Mouse (Mus musculus): ENCODE measurements around the gene S1pr5. TPM values are rescaled to one million over a fixed set of nuclear protein-coding genes. Genes with fewer than 3 reads are reported as not detected.

The S1pr5 gene
- polyA plus RNA-seq, 1 experiment from 2014 or later = 2.8 TPM

GRCm38 (mm10) chr9:21221383-21221929, 26.8 kb downstream of the S1pr5 start:
- Histone ChIP-seq H3K4me3 (replicated peaks; ENCODE audit: low read length) (no peak overlapping the region), H3K4me1 (replicated peaks; ENCODE audit: control insufficient read depth, insufficient read depth, low read length) (peaks cover 13% of the 10 kb centered on the region), H3K9ac (replicated peaks; ENCODE audit: low read depth, low read length) (no peak overlapping the region), H3K4me2 (ENCODE audit: low read length) (no peak overlapping the region), H3K9me3 (ENCODE audit: control insufficient read depth, low read length) (0 out of 2 replicates have a peak, but pooled peaks cover 3% of the 10 kb centered on the region), H3K27me3 (replicated peaks; ENCODE audit: control insufficient read depth, insufficient read depth, low read length) (no peaks in the 10 kb centered on the region), H3K36me3 (ENCODE audit: control insufficient read depth, insufficient read depth) (no peaks in the 10 kb centered on the region), H3K27ac (ENCODE audit: low read length) (no peak overlapping the region)
- 0 out of 2 replicates have a peak, but pooled peaks have one; percentile 23 for ATAC-seq
- 18% methylated on average over 7 of the region's 7 CpGs for WGBS

GRCm38 (mm10) chr9:21220490-21221382, 27.5 kb downstream of the S1pr5 start:
- ATAC-seq = peak; percentile 86
- H3K9ac ChIP-seq (replicated peaks; ENCODE audit: low read depth, low read length) = no peak overlapping the region
- WGBS = 16% methylated on average over 21 of the region's 21 CpGs
- no peaks in the 10 kb centered on the region for H3K27me3 ChIP-seq (replicated peaks; ENCODE audit: control insufficient read depth, insufficient read depth, low read length)
- no peaks in the 10 kb centered on the region for H3K36me3 ChIP-seq (ENCODE audit: control insufficient read depth, insufficient read depth)
- H3K27ac ChIP-seq (ENCODE audit: low read length) = no peak overlapping the region
- peak overlapping the region; percentile 53 for H3K4me2 ChIP-seq (ENCODE audit: low read length)
- H3K4me3 ChIP-seq (replicated peaks; ENCODE audit: low read length) = peak overlapping the region; percentile 34
- H3K4me1 ChIP-seq (replicated peaks; ENCODE audit: control insufficient read depth, insufficient read depth, low read length) = peaks cover 17% of the 10 kb centered on the region
- 0 out of 2 replicates have a peak, but pooled peaks cover 3% of the 10 kb centered on the region for H3K9me3 ChIP-seq (ENCODE audit: control insufficient read depth, low read length)

DNA sequence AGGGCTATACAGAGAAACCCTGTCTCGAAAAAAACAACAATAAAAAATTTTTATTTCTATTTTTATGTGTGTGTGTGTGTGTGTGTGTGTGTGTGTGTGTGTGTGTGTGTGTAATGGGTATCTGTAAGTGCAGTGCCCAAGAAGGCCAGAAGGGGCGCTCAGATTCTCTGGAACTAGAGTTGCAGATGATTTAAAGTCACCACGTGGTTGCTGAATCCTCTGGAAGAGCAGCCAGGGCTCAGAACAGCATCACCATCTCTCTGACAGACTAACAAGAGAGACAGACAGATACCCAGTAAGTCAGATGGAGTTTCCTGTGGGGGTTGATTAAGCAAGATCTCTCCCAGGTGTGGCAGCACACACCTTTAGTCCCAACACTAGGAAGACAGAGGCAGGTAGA, 28.4 kb downstream of the S1pr5 start:
- no peak overlapping the region for H3K27ac ChIP-seq (ENCODE audit: low read length)
- no peak overlapping the region for H3K4me2 ChIP-seq (ENCODE audit: low read length)
- peaks cover 11% of the 10 kb centered on the region for H3K4me1 ChIP-seq (replicated peaks; ENCODE audit: control insufficient read depth, insufficient read depth, low read length)
- no peaks in the 10 kb centered on the region for H3K27me3 ChIP-seq (replicated peaks; ENCODE audit: control insufficient read depth, insufficient read depth, low read length)
- WGBS = 63% methylated on average over 3 of the region's 3 CpGs
- H3K9me3 ChIP-seq (ENCODE audit: control insufficient read depth, low read length) = 0 out of 2 replicates have a peak, but pooled peaks cover 3% of the 10 kb centered on the region
- H3K4me3 ChIP-seq (replicated peaks; ENCODE audit: low read length) = no peak overlapping the region
- no peaks in the 10 kb centered on the region for H3K36me3 ChIP-seq (ENCODE audit: control insufficient read depth, insufficient read depth)
- no peak overlapping the region for H3K9ac ChIP-seq (replicated peaks; ENCODE audit: low read depth, low read length)
- no peak for ATAC-seq

GRCm38 (mm10) chr9:21216050-21216841, 32.0 kb downstream of the S1pr5 start:
- no peaks in the 10 kb centered on the region for H3K36me3 ChIP-seq (ENCODE audit: control insufficient read depth, insufficient read depth)
- H3K4me3 ChIP-seq (replicated peaks; ENCODE audit: low read length) = no peak overlapping the region
- no peaks in the 10 kb centered on the region for H3K9me3 ChIP-seq (ENCODE audit: control insufficient read depth, low read length)
- peak overlapping the region; percentile 20 for H3K4me2 ChIP-seq (ENCODE audit: low read length)
- no peak overlapping the region for H3K9ac ChIP-seq (replicated peaks; ENCODE audit: low read depth, low read length)
- peak; percentile 49 for ATAC-seq
- no peak overlapping the region for H3K27ac ChIP-seq (ENCODE audit: low read length)
- 67% methylated on average over 23 of the region's 25 CpGs for WGBS
- no peaks in the 10 kb centered on the region for H3K27me3 ChIP-seq (replicated peaks; ENCODE audit: control insufficient read depth, insufficient read depth, low read length)
- peaks cover 11% of the 10 kb centered on the region for H3K4me1 ChIP-seq (replicated peaks; ENCODE audit: control insufficient read depth, insufficient read depth, low read length)

- H3K4me1 ChIP-seq (replicated peaks; ENCODE audit: control insufficient read depth, insufficient read depth, low read length) = peaks cover 5% of the 10 kb centered on the region
- H3K36me3 ChIP-seq (ENCODE audit: control insufficient read depth, insufficient read depth) = no peaks in the 10 kb centered on the region
- no peak overlapping the region for H3K27ac ChIP-seq (ENCODE audit: low read length)
- no peak overlapping the region for H3K9ac ChIP-seq (replicated peaks; ENCODE audit: low read depth, low read length)
- no peak overlapping the region for H3K4me3 ChIP-seq (replicated peaks; ENCODE audit: low read length)
- H3K4me2 ChIP-seq (ENCODE audit: low read length) = no peak overlapping the region
- no peaks in the 10 kb centered on the region for H3K27me3 ChIP-seq (replicated peaks; ENCODE audit: control insufficient read depth, insufficient read depth, low read length)
- ATAC-seq = no peak
- WGBS = 48% methylated on average over 7 of the region's 7 CpGs
- H3K9me3 ChIP-seq (ENCODE audit: control insufficient read depth, low read length) = no peaks in the 10 kb centered on the region
Measured at GRCm38 (mm10) chr9:21213617-21214190, 34.5 kb downstream of the S1pr5 start.

GRCm38 (mm10) chr9:21211624-21212023, 36.6 kb downstream of the S1pr5 start:
- ATAC-seq = no peak
- WGBS = 89% methylated on average over 7 of the region's 7 CpGs
- H3K9me3 ChIP-seq (ENCODE audit: control insufficient read depth, low read length) = no peaks in the 10 kb centered on the region
- H3K27me3 ChIP-seq (replicated peaks; ENCODE audit: control insufficient read depth, insufficient read depth, low read length) = no peaks in the 10 kb centered on the region
- no peak overlapping the region for H3K27ac ChIP-seq (ENCODE audit: low read length)
- no peak overlapping the region for H3K9ac ChIP-seq (replicated peaks; ENCODE audit: low read depth, low read length)
- peaks cover 5% of the 10 kb centered on the region for H3K4me1 ChIP-seq (replicated peaks; ENCODE audit: control insufficient read depth, insufficient read depth, low read length)
- no peaks in the 10 kb centered on the region for H3K36me3 ChIP-seq (ENCODE audit: control insufficient read depth, insufficient read depth)
- no peak overlapping the region for H3K4me2 ChIP-seq (ENCODE audit: low read length)
- no peak overlapping the region for H3K4me3 ChIP-seq (replicated peaks; ENCODE audit: low read length)

- H3K9ac ChIP-seq (replicated peaks; ENCODE audit: low read depth, low read length) = no peak overlapping the region
Measured at GRCm38 (mm10) chr9:21210821-21211220, 37.4 kb downstream of the S1pr5 start.

GRCm38 (mm10) chr9:21208626-21209025, 39.6 kb downstream of the S1pr5 start:
- no peak overlapping the region for H3K4me3 ChIP-seq (replicated peaks; ENCODE audit: low read length)
- no peaks in the 10 kb centered on the region for H3K36me3 ChIP-seq (ENCODE audit: control insufficient read depth, insufficient read depth)
- H3K4me2 ChIP-seq (ENCODE audit: low read length) = no peak overlapping the region
- H3K4me1 ChIP-seq (replicated peaks; ENCODE audit: control insufficient read depth, insufficient read depth, low read length) = 0 out of 2 replicates have a peak, but pooled peaks cover 6% of the 10 kb centered on the region
- WGBS = 67% methylated on average over 2 of the region's 2 CpGs
- ATAC-seq = no peak
- H3K9me3 ChIP-seq (ENCODE audit: control insufficient read depth, low read length) = no peaks in the 10 kb centered on the region
- H3K27me3 ChIP-seq (replicated peaks; ENCODE audit: control insufficient read depth, insufficient read depth, low read length) = no peaks in the 10 kb centered on the region
- H3K27ac ChIP-seq (ENCODE audit: low read length) = no peak overlapping the region
- no peak overlapping the region for H3K9ac ChIP-seq (replicated peaks; ENCODE audit: low read depth, low read length)

More at GRCm38 (mm10) chr9:21210821-21211220, 37.4 kb downstream of the S1pr5 start:
- 79% methylated on average over 6 of the region's 6 CpGs for WGBS
- Histone ChIP-seq H3K27ac (ENCODE audit: low read length) (no peak overlapping the region), H3K4me3 (replicated peaks; ENCODE audit: low read length) (no peak overlapping the region), H3K4me1 (replicated peaks; ENCODE audit: control insufficient read depth, insufficient read depth, low read length) (no peaks in the 10 kb centered on the region), H3K27me3 (replicated peaks; ENCODE audit: control insufficient read depth, insufficient read depth, low read length) (no peaks in the 10 kb centered on the region), H3K36me3 (ENCODE audit: control insufficient read depth, insufficient read depth) (no peaks in the 10 kb centered on the region), H3K9me3 (ENCODE audit: control insufficient read depth, low read length) (no peaks in the 10 kb centered on the region), H3K4me2 (ENCODE audit: low read length) (no peak overlapping the region)
- ATAC-seq = no peak

Measured in forebrain, embryonic 16.5 days (tissue).